Mouse (Mus musculus) lung, adult 2 months (tissue): ENCODE data around the gene Rhot1.

Source experiments
- CTCF ChIP-seq: fragments of 200-500 bp; IDR thresholded peaks from 2 replicates; pipeline ENCODE4 v1.5.1; 2011; ENCODE audit warnings: mild to moderate bottlenecking, low read length, control low read depth; ENCODE audit not compliant: insufficient read depth
- POLR2A ChIP-seq: fragments of 200-500 bp; IDR thresholded peaks from 2 replicates; pipeline ENCODE4 v1.6.1; 2011; ENCODE audit warnings: low read depth, mild to moderate bottlenecking, control low read depth, low read length, borderline replicate concordance; ENCODE audit errors: extremely low read depth

GRCm38 (mm10) chr11:80218657-80219293, 10.0 kb downstream of the Rhot1 start:
- TF ChIP-seq CTCF (no peak), POLR2A (no peak)
